Mouse (Mus musculus) myocyte (in vitro differentiated cells): Measurements from ENCODE around the gene Slc4a10.

ENCODE experiments used
- CEBPB ChIP-seq: IDR thresholded peaks from 2 replicates; pipeline ENCODE4 v1.6.1; 2011; ENCODE audit warnings: mild to moderate bottlenecking, moderate library complexity; ENCODE audit not compliant: poor library complexity, insufficient read depth, severe bottlenecking
- E2F4 ChIP-seq: IDR thresholded peaks from one replicate; pipeline ENCODE4 v1.6.1; 2011; ENCODE audit warnings: mild to moderate bottlenecking, control low read depth, moderate library complexity; ENCODE audit not compliant: insufficient read depth
- POLR2A ChIP-seq: IDR thresholded peaks from one replicate; pipeline ENCODE4 v1.6.1; 2011; ENCODE audit warnings: low read depth, mild to moderate bottlenecking, control low read depth, moderate library complexity; ENCODE audit not compliant: insufficient read length
- REST ChIP-seq: IDR thresholded peaks from one replicate; pipeline ENCODE4 v1.6.1; 2011; ENCODE audit warnings: mild to moderate bottlenecking, control low read depth, moderate library complexity; ENCODE audit not compliant: insufficient read depth, insufficient read length
- TCF12 ChIP-seq: IDR thresholded peaks from one replicate; pipeline ENCODE4 v1.6.1; 2011; ENCODE audit warnings: mild to moderate bottlenecking, control low read depth; ENCODE audit not compliant: poor library complexity, insufficient read depth, severe bottlenecking
- TCF3 ChIP-seq: IDR thresholded peaks from one replicate; pipeline ENCODE4 v1.6.1; 2011; ENCODE audit warnings: low read depth, control low read depth; ENCODE audit not compliant: insufficient read length
- USF1 ChIP-seq: IDR thresholded peaks from one replicate; pipeline ENCODE4 v1.6.1; 2011; ENCODE audit warnings: low read depth, mild to moderate bottlenecking, control low read depth, moderate library complexity

DNA sequence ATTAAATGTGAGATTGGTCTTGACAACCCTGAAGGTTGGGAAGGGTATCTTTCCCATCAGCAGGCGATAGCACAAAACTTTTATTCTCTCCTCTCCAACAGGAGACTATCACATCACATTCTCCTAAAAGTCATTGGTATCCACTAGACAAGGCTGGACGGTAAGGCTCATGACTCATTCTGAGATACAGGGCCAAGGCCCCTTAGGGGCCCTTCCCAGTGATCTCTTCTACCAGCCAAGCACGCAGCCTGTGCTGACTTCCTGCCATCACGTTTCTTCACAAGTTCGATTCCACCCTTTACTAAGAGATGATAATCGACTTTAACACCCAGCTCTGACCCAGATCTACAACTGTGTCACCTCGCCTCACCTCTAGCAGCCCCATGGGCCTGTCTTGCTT, 290.8 kb downstream of the Slc4a10 start:
- no peak for TF ChIP-seq POLR2A
- no peak for TF ChIP-seq USF1
- no peak for TF ChIP-seq TCF12
- TF ChIP-seq REST, result no peak
- no peak for TF ChIP-seq CEBPB
- no peak for TF ChIP-seq E2F4
- no peak for TF ChIP-seq TCF3
